Mouse (Mus musculus): ENCODE measurements at regions not wholly inside any gene's neighbourhood (a gene's known extent, or its start where the extent isn't known, plus 50 kb on each side); places are given as distances from the start of the nearest gene placed in this dataset.

- no peak overlapping the region for H3K4me3 ChIP-seq (ENCODE audit: insufficient read depth, low read length)
- H3K27ac ChIP-seq (ENCODE audit: insufficient read depth, low read depth, low read length), result no peak overlapping the region
- H3K4me1 ChIP-seq (ENCODE audit: control insufficient read depth, insufficient read depth, low read length), result no peaks in the 10 kb centered on the region
- no peak for TF ChIP-seq POLR2A (IDR thresholded peaks at IDR 0.05; ENCODE audit: borderline replicate concordance, low read depth, low read length)
- TF ChIP-seq CTCF (IDR thresholded peaks at IDR 0.05; ENCODE audit: low read depth, low read length), result no peak
These were observed 148.2 kb upstream of the Lcorl start for GRCm38 (mm10) chr5:46005631-46006030.

DNA sequence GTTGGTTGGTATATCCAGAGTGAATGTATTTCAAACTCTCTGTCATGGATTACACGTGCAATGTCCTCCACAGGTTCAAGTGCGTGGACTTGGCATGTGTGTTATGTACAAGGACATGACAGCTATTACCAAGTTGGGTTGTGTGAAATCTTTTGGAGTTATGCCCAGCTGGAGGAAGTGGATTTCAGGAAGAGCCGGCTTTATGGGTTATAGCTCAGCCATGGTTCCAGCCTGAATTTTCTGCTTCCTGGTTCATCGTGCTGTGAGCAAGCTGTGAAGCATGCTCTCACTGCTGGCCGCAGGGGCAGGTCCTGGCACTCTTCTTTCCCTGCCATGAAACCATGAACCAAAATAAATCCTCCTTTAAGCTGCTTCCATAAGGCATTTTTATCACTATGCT, 144.6 kb upstream of the Lcorl start:
- TF ChIP-seq POLR2A (IDR thresholded peaks at IDR 0.05; ENCODE audit: borderline replicate concordance, low read depth, low read length), result no peak
- TF ChIP-seq CTCF (IDR thresholded peaks at IDR 0.05; ENCODE audit: low read depth, low read length), result no peak
- no peak overlapping the region for H3K27ac ChIP-seq (ENCODE audit: insufficient read depth, low read depth, low read length)

GRCm38 (mm10) chr5:45957766-45958165, 100.4 kb upstream of the Lcorl start:
- TF ChIP-seq POLR2A (IDR thresholded peaks at IDR 0.05; ENCODE audit: borderline replicate concordance, low read depth, low read length) (no peak), CTCF (IDR thresholded peaks at IDR 0.05; ENCODE audit: low read depth, low read length) (no peak)
- no peaks in the 10 kb centered on the region for H3K4me1 ChIP-seq (ENCODE audit: control insufficient read depth, insufficient read depth, low read length)
- no peak overlapping the region for H3K27ac ChIP-seq (ENCODE audit: insufficient read depth, low read depth, low read length)
- no peak overlapping the region for H3K4me3 ChIP-seq (ENCODE audit: insufficient read depth, low read length)

More for the DNA sequence above, 144.6 kb upstream of the Lcorl start:
- Histone ChIP-seq H3K4me1 (ENCODE audit: control insufficient read depth, insufficient read depth, low read length) (no peaks in the 10 kb centered on the region), H3K4me3 (ENCODE audit: insufficient read depth, low read length) (no peak overlapping the region)

GRCm38 (mm10) chr5:45943970-45944369, 86.6 kb upstream of the Lcorl start:
- Histone ChIP-seq H3K27ac (ENCODE audit: insufficient read depth, low read depth, low read length) (no peak overlapping the region), H3K4me3 (ENCODE audit: insufficient read depth, low read length) (no peak overlapping the region), H3K4me1 (ENCODE audit: control insufficient read depth, insufficient read depth, low read length) (no peaks in the 10 kb centered on the region)
- no peak for TF ChIP-seq POLR2A (IDR thresholded peaks at IDR 0.05; ENCODE audit: borderline replicate concordance, low read depth, low read length)
- TF ChIP-seq CTCF (IDR thresholded peaks at IDR 0.05; ENCODE audit: low read depth, low read length), result no peak

DNA sequence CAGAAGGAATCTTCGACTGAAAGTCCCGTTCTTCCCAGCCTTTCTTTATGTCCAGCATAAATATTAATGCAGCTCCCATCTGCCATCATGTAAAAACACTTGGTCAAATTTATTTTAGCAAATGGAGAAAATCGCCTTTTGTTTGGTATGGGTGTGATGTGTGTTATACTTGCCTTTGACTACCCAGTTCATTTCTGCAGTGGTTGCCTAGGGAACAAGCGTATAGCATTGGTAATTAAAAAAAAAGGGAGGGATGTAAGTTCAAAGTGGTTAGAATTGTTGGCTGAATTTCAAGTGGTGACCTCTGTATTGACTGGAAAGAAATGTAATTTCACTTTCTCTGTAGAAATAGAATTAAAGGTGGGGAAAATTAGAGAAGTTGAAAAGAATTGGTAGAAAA, 75.6 kb upstream of the Lcorl start:
- Histone ChIP-seq H3K27ac (ENCODE audit: insufficient read depth, low read depth, low read length) (no peak overlapping the region), H3K4me1 (ENCODE audit: control insufficient read depth, insufficient read depth, low read length) (no peaks in the 10 kb centered on the region), H3K4me3 (ENCODE audit: insufficient read depth, low read length) (no peak overlapping the region)
- TF ChIP-seq POLR2A (IDR thresholded peaks at IDR 0.05; ENCODE audit: borderline replicate concordance, low read depth, low read length), result no peak
- TF ChIP-seq CTCF (IDR thresholded peaks at IDR 0.05; ENCODE audit: low read depth, low read length), result no peak

- TF ChIP-seq POLR2A (IDR thresholded peaks at IDR 0.05; ENCODE audit: borderline replicate concordance, low read depth, low read length) (no peak), CTCF (IDR thresholded peaks at IDR 0.05; ENCODE audit: low read depth, low read length) (no peak)
- peaks cover 4% of the 10 kb centered on the region for H3K4me1 ChIP-seq (ENCODE audit: control insufficient read depth, insufficient read depth, low read length)
These were observed 73.8 kb upstream of the Lcorl start for GRCm38 (mm10) chr5:45931252-45931651.

DNA sequence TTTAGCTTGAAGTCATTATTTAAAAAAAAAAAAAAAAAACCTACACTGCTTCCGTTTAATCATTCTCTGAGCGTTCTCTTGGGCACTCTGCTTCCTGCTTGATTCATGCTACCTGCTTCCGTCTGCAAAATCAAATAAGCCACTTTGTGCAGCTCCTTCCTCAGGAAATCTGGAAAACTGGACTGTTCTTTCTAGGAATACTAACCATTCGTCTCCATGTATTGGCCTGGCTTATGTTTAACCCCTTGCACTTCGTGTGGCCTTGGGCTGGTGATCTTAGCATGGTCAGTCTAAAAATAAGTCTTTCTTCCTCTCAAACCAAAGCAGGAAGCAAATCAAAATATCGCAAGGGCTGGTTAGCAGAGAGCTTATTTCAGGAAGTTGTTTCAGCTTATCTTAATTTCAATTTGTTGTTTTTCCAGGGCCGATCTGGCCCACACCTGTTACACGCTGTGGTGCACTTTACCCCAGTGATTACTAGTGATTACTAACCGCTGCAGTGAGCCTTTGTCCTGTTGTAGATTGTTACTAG, 68.5 kb upstream of the Lcorl start:
- Histone ChIP-seq H3K4me3 (ENCODE audit: insufficient read depth, low read length) (peak overlapping the region; percentile 23), H3K4me1 (ENCODE audit: control insufficient read depth, insufficient read depth, low read length) (peaks cover 11% of the 10 kb centered on the region), H3K27ac (ENCODE audit: insufficient read depth, low read depth, low read length) (peak overlapping the region; percentile 92)
- no peak for TF ChIP-seq POLR2A (IDR thresholded peaks at IDR 0.05; ENCODE audit: borderline replicate concordance, low read depth, low read length)
- TF ChIP-seq CTCF (IDR thresholded peaks at IDR 0.05; ENCODE audit: low read depth, low read length), result no peak

More at GRCm38 (mm10) chr5:45931252-45931651, 73.8 kb upstream of the Lcorl start:
- Histone ChIP-seq H3K27ac (ENCODE audit: insufficient read depth, low read depth, low read length) (no peak overlapping the region), H3K4me3 (ENCODE audit: insufficient read depth, low read length) (no peak overlapping the region)

GRCm38 (mm10) chr5:45923907-45924594, 66.6 kb upstream of the Lcorl start:
- H3K4me1 ChIP-seq (ENCODE audit: control insufficient read depth, insufficient read depth, low read length), result peaks cover 11% of the 10 kb centered on the region
- no peak overlapping the region for H3K4me3 ChIP-seq (ENCODE audit: insufficient read depth, low read length)
- no peak overlapping the region for H3K27ac ChIP-seq (ENCODE audit: insufficient read depth, low read depth, low read length)
- TF ChIP-seq CTCF (IDR thresholded peaks at IDR 0.05; ENCODE audit: low read depth, low read length) (no peak), POLR2A (IDR thresholded peaks at IDR 0.05; ENCODE audit: borderline replicate concordance, low read depth, low read length) (no peak)

Data from bone marrow macrophage, adult 2 months (primary cell).